Mouse (Mus musculus) cerebellum, adult 9-11 months (tissue): Measurements from ENCODE around the gene Hsdl1.

Experiments
- DNase-seq: peaks from one replicate; pipeline ENCODE4 v3.0.0; 2022

Hsdl1 gene

DNA sequence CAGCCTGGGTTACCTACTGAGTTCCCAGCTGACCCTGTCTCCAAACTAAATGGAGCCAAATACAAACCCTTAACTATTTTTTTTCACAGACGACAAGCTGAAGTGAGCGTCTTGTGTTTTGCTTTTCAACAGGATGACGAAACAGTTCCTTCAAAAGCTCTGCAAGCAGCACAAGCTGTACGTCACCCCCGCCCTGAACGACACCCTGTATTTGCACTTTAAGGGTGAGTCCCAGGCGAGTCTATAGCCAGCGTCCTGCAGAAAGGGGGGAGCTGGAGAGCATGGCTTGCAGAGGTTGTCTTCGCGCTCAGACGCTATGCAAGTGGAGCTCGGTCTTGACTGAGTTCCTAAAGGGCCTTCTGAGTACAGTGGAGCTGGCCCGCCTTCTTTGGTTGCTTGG is 4.1 kb upstream of the Hsdl1 start:
- no peak for DNase-seq

DNA sequence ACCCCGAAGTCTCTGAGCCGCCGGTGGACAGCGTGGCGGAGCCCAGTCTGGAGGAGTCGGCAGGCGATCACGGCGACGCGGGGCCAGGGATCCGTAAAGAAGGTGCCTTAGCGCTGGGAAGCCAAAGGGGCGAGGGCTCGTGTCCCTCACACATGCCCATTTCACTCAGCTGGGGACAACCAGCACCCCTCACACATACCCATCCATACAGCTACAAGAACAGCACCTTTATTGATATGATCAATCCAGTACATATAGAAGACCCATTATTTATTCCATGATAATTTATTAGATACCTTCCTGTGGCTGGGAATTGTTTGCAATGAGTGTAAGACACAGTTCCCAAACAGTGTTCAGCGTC is 363 bp upstream of the Hsdl1 start:
- DNase-seq = no peak

DNA sequence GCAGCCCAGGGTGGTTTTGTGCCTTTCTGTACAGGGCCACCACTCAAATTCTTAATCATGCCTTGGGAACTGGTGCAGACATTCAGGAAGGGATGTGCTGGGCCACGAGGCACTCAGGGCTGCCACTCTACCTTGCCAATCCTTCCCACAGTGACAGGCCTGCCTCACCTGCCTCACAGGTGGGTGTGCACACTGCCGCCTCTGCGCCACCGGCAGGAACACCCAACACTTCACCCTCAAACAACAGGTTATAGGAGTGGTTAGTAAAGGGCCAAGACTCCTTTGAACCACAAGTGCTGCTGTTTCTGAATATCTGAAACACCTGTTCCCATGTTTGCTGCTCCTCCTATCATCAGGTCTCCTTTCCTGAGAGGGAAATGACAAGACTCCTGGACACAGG is 2.6 kb downstream of the Hsdl1 start:
- no peak for DNase-seq

GRCm38 (mm10) chr8:119571135-119571534 is 3.8 kb downstream of the Hsdl1 start:
- no peak for DNase-seq

GRCm38 (mm10) chr8:119569881-119570280 is 5.1 kb downstream of the Hsdl1 start:
- DNase-seq = no peak

DNA sequence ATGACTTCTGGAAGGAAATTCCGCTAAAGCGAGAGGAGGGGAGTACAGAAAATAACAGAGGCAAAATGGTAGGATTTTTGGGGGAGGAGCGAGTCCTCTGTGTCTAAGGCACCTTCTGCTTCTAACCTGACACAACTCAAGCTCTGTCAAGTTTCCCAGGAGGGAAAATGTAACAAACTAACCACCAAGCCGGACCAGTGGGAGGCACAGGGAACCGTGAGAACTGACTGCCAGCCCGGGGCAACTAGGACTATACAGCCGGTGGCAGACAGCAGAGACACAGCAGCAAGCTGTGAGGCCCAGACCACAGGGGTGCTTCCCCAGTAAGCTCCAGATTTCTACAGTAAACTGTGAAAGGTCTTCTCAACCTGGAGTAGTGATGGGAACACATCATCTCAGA is 6.0 kb downstream of the Hsdl1 start:
- no peak for DNase-seq

- DNase-seq = no peak
These were observed 6.7 kb downstream of the Hsdl1 start for GRCm38 (mm10) chr8:119568251-119568650.

DNA sequence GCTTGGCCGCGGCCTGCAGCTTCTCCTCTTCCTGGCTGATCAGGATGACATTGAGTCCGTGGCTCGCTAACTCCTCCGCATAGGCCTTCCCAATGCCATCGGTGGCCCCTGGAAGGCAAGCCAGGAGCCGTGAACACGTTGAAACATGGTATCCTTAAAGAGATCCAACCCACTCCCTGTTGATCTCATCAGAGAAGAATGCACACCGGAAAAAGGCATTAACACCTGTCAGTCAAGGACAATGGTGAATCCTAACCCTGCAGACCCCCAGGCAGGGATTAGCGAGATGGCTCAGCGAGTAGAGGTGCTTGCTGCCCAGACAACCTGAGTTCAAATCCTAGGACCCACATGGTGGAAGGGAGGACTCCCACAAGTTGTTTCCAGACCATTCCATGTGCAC is 8.6 kb downstream of the Hsdl1 start:
- DNase-seq = no peak

DNA sequence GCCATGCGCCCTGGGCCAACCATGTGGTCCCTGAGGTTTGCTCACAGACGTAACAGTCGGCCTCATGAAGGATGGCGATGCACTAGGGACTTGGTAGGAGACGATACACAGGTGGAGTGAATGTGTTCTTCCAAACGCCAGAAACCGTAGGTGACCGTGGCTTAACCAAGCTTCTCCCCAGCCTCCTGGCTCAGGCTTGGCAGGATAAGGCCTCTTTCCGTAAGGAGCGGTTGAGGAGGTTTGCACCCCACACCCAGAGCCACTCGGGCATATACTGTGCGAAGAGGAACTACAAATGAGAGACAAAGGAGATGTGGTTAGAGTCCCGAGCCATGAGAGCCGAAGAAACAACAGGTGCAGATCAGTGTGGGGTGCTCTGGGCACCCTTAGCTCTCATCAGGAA is 11.1 kb downstream of the Hsdl1 start:
- peak; percentile 44 for DNase-seq

GRCm38 (mm10) chr8:119559402-119559720 is 15.6 kb downstream of the Hsdl1 start:
- no peak for DNase-seq

- DNase-seq = peak; percentile 98
These were observed 16.2 kb downstream of the Hsdl1 start, which contains the start of gene Mbtps1 for GRCm38 (mm10) chr8:119558603-119559401. TSS of gene Mbtps1 (minus strand) at chr8:119558735.

DNA sequence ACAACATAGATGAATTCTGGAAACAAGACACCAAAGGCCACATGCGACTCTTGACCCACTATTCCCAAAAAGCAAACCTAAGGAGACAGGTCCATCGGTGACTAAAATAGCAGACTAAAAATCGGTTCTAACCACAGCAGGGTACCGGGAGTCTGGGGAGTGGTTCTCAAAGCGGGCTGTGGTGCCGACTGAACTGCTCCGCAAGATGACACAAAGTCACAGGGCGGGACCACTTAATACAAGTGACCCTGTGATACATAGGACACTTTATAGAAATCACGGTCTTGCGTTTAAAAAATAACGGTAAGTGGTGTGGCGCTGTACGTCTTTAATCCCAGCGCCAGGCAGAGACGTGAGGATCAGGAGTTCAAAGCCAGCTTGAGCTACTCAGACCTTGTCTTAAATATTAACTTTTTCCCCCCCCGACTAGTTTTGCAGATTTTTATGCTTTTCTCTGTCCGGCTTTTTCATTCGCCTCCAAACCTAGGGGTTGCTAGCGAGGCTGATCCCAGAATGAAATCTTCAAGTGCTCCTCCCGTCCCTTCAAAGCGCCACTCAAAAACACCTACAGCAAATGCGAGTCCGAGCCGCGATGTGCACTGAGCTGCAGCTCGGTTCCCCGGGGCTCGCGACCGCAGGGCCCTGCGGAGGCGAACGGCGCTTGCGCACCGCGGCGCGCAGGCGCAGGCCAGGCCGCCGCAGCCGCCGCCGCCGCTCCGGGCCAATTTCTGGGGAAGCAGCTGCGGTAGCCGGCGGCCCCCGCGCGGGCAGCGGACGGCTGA is 17.0 kb downstream of the Hsdl1 start:
- DNase-seq = peak; percentile 45

DNA sequence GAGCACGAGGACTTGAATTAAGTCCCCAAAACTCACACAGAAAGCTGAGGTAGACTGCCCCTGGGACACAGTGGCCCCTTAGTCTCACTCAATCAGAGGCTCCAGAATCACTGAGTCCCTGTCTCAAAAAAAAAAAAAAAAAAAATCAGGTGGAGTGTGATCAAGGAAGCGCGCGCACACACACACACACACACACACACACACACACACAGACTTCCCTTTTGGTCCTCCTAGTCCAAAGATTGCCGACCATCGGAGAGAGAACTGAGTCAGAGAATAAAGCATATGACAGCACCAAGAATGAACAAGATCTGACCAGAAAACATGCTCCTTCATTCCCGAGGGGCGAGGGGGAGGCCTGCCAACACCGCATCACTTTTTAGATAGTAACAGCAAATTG is 17.9 kb downstream of the Hsdl1 start:
- DNase-seq = peak; percentile 30

- no peak for DNase-seq
These were observed 19.1 kb downstream of the Hsdl1 start for GRCm38 (mm10) chr8:119555861-119556260.

GRCm38 (mm10) chr8:119552967-119553366 is 22.0 kb downstream of the Hsdl1 start:
- DNase-seq = no peak

- DNase-seq = no peak
These were observed 26.3 kb downstream of the Hsdl1 start for GRCm38 (mm10) chr8:119548560-119549113.

DNA sequence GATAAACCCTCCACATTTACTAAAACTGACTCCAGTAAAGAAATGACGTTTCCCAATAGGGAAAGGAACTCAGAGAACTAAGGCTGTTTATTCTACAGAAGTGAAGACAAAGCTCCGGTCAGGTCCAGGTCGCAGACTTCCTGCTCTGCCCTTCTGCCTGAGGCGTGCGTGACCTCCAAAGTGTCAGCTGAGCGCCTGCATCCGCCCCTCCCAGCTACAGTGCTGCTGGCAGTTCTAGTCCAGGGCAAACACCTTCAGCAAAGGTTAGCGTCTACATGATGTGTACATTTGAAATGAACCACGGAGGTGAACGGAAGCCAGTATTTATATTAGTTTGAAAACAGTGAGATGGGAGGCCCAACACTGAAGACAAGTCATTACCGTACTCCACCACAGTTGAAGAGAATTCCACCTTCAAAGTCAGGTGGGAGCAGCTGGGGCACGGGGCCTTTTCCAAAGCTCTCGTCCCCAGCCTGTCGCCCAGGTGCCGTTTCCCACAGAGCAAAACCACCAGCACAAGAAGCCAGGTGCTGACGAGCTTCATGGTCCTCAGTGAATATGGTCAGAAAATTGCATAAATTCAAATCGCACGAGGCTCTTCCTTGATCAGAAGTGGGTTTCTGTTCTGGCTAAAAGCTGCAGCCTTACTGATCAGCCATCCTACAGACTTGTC is 27.8 kb downstream of the Hsdl1 start:
- no peak for DNase-seq

DNA sequence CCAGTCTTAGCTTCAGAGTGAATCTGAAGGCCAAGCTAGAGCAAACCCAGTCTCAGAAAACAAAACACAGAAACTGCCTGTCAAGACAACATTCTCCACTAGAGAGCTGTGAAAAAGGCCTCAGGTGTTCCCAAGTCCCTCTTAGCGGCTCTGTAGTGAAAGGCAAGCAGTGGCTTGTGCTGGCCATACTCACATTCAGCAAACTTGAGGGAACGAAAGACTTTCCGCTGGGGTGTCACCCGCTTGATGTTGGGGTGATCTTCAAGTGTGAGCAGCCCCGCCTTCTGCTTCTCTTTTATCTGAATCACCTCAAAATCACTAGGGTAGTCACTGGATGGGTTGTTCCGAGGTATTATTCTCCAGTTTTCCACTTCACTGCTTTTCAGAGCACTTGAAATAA is 29.2 kb downstream of the Hsdl1 start:
- DNase-seq = no peak

- DNase-seq = no peak
These were observed 29.8 kb downstream of the Hsdl1 start for GRCm38 (mm10) chr8:119545180-119545579.

- DNase-seq = no peak
These were observed 30.4 kb downstream of the Hsdl1 start for GRCm38 (mm10) chr8:119544606-119545005.

GRCm38 (mm10) chr8:119531973-119532372 is 43.0 kb downstream of the Hsdl1 start:
- no peak for DNase-seq

DNA sequence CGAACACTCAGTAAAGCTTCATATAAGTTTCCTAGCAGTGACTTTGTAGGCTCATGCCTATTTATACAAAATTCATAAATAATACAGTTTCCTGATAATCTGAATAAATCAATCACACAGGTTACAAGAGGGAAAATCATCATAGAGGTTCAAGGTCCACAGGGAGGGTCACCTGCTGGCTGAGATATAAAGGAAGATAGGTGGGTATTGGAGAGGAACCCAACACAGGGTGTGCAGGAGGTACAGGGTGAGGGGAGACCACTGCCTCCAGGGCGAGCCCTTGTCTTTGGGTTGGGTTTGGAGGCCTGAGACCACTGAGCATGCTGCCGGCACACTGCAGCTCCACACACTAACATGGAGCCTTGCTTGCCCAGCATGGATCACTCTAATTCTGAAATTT is 43.6 kb downstream of the Hsdl1 start:
- no peak for DNase-seq

- DNase-seq = no peak
These were observed 44.0 kb downstream of the Hsdl1 start for GRCm38 (mm10) chr8:119530937-119531336.

DNA sequence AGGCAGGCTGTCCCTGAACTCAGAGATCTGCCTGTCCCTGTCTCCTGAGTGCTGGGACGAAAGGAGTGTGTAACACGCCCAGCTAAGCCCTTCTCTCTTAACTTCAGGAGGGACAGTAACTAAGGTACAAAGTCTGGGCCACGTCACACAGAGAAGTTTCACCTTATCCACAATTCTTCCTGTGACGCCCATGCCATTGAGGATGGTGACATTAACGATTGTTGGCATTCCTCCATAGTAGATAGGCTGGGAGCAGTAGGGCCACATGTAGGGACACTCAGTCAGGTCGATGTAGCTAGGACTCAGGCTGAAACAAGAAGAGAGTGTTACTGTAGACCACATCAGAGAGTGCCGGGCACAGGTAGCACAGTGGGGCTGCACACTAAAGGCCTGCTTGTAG is 46.2 kb downstream of the Hsdl1 start:
- DNase-seq = no peak
